Mouse (Mus musculus) embryonic facial prominence, embryonic 15.5 days (tissue): ENCODE measurements around the gene Ptger1. TPM values are rescaled to one million over a fixed set of nuclear protein-coding genes. Genes with fewer than 3 reads are reported as not detected.

Experiments used
- ATAC-seq: fragments of 200-750 bp; cut with Nextera tagmentation; 2 replicates; pipeline ENCODE4 v1.8.0; 2017; ENCODE audit warnings: low read depth, moderate TSS enrichment; ENCODE audit not compliant: insufficient number of reproducible peaks, low FRiP score, low TSS enrichment
- H3K27ac ChIP-seq: fragments of 300-500 bp; sonication (generic); replicated peaks from 2 replicates; pipeline ENCODE4 v1.5.1; 2015; ENCODE audit warnings: mild to moderate bottlenecking, inconsistent platforms
- H3K27me3 ChIP-seq: fragments of 300-500 bp; sonication (generic); 2 replicates; pipeline ENCODE4 v1.6.1; 2015; ENCODE audit warnings: inconsistent platforms
- H3K36me3 ChIP-seq: fragments of 300-500 bp; sonication (generic); 2 replicates; pipeline ENCODE4 v1.6.1; 2015; ENCODE audit warnings: mild to moderate bottlenecking, inconsistent platforms
- H3K4me1 ChIP-seq: fragments of 300-500 bp; sonication (generic); 2 replicates; pipeline ENCODE4 v1.6.1; 2015; ENCODE audit warnings: inconsistent platforms
- H3K4me2 ChIP-seq: fragments of 300-500 bp; sonication (generic); replicated peaks from 2 replicates; pipeline ENCODE4 v1.6.1; 2015; ENCODE audit warnings: mild to moderate bottlenecking, inconsistent platforms
- H3K4me3 ChIP-seq: fragments of 300-500 bp; sonication (generic); replicated peaks from 2 replicates; pipeline ENCODE4 v1.5.1; 2015; ENCODE audit warnings: mild to moderate bottlenecking, inconsistent platforms
- H3K9ac ChIP-seq: fragments of 300-500 bp; sonication (generic); 2 replicates; pipeline ENCODE4 v1.6.1; 2015; ENCODE audit warnings: inconsistent platforms
- H3K9me3 ChIP-seq: fragments of 300-500 bp; sonication (generic); replicated peaks from 2 replicates; pipeline ENCODE4 v1.6.1; 2016; ENCODE audit warnings: inconsistent platforms
- WGBS: fragments of 180-500 bp; shearing (Covaris S2); methylation state at CpG from one replicate; pipeline ENCODE4 v1.1.7; 2015; 5-methylcytosine and 5-hydroxymethylcytosine counted together
- polyA plus RNA-seq: library from polyadenylated mRNA; unstranded; fragments of >200 nt; fragmentation: Nextera tagmentation; extraction: Ambion mirVana; gene quantifications from 2 replicates; pipeline ENCODE4 v1.2.1, GENCODE M21; 2015

The Ptger1 gene
- polyA plus RNA-seq, 1 experiment from 2014 or later = 1.4 TPM

GRCm38 (mm10) chr8:83672936-83673335 is 6.5 kb downstream of the Ptger1 start:
- Histone ChIP-seq H3K4me3 (no peak overlapping the region), H3K9me3 (no peaks in the 10 kb centered on the region), H3K4me1 (peaks cover 13% of the 10 kb centered on the region), H3K9ac (no peak overlapping the region), H3K27ac (no peak overlapping the region), H3K4me2 (no peak overlapping the region), H3K27me3 (no peaks in the 10 kb centered on the region), H3K36me3 (peaks cover 53% of the 10 kb centered on the region)
- no peak for ATAC-seq
- 49% methylated on average over 5 of the region's 5 CpGs for WGBS

- Histone ChIP-seq H3K27ac (no peak overlapping the region), H3K9me3 (no peaks in the 10 kb centered on the region), H3K4me2 (no peak overlapping the region), H3K4me1 (no peaks in the 10 kb centered on the region), H3K9ac (no peak overlapping the region), H3K27me3 (no peaks in the 10 kb centered on the region), H3K4me3 (no peak overlapping the region), H3K36me3 (peaks cover 66% of the 10 kb centered on the region)
- no peak for ATAC-seq
- 91% methylated on average over 5 of the region's 5 CpGs for whole genome bisulfite sequencing
Measured at GRCm38 (mm10) chr8:83674497-83674896, 8.0 kb downstream of the Ptger1 start.

GRCm38 (mm10) chr8:83679866-83680265 is 13.4 kb downstream of the Ptger1 start:
- Histone ChIP-seq H3K4me1 (peaks cover 16% of the 10 kb centered on the region), H3K9ac (no peak overlapping the region), H3K4me2 (no peak overlapping the region), H3K27ac (no peak overlapping the region), H3K4me3 (no peak overlapping the region), H3K36me3 (peaks cover 54% of the 10 kb centered on the region), H3K9me3 (no peaks in the 10 kb centered on the region), H3K27me3 (no peaks in the 10 kb centered on the region)
- 80% methylated on average over 12 of the region's 12 CpGs for WGBS
- no peak for ATAC-seq

GRCm38 (mm10) chr8:83680603-83681002 is 14.1 kb downstream of the Ptger1 start:
- H3K9ac ChIP-seq = no peak overlapping the region
- ATAC-seq = no peak
- H3K36me3 ChIP-seq = peaks cover 59% of the 10 kb centered on the region

GRCm38 (mm10) chr8:83681099-83681498 is 14.6 kb downstream of the Ptger1 start:
- Histone ChIP-seq H3K4me1 (peaks cover 16% of the 10 kb centered on the region), H3K4me2 (no peak overlapping the region), H3K27me3 (no peaks in the 10 kb centered on the region), H3K27ac (peak overlapping the region; percentile 85), H3K9ac (no peak overlapping the region), H3K9me3 (no peaks in the 10 kb centered on the region), H3K4me3 (no peak overlapping the region), H3K36me3 (peaks cover 64% of the 10 kb centered on the region)
- 0 out of 2 replicates have a peak, but pooled peaks have one; percentile 40 for ATAC-seq
- 18% methylated on average over 6 of the region's 6 CpGs for WGBS

More at GRCm38 (mm10) chr8:83680603-83681002, 14.1 kb downstream of the Ptger1 start:
- Histone ChIP-seq H3K4me3 (no peak overlapping the region), H3K4me2 (no peak overlapping the region), H3K27ac (peak overlapping the region; percentile 85), H3K4me1 (peaks cover 16% of the 10 kb centered on the region), H3K27me3 (no peaks in the 10 kb centered on the region), H3K9me3 (no peaks in the 10 kb centered on the region)
- WGBS = 45% methylated on average over 5 of the region's 5 CpGs

GRCm38 (mm10) chr8:83684517-83684916 is 18.0 kb downstream of the Ptger1 start:
- ATAC-seq = no peak
- peaks cover 16% of the 10 kb centered on the region for H3K4me1 ChIP-seq
- H3K27ac ChIP-seq = no peak overlapping the region
- peaks cover 46% of the 10 kb centered on the region for H3K36me3 ChIP-seq
- H3K9ac ChIP-seq = no peak overlapping the region
- WGBS = 97% methylated on average over 9 of the region's 9 CpGs
- no peaks in the 10 kb centered on the region for H3K9me3 ChIP-seq
- H3K4me3 ChIP-seq = no peak overlapping the region
- no peaks in the 10 kb centered on the region for H3K27me3 ChIP-seq
- H3K4me2 ChIP-seq = no peak overlapping the region

- ATAC-seq = no peak
- Histone ChIP-seq H3K27ac (no peak overlapping the region), H3K36me3 (peaks cover 55% of the 10 kb centered on the region), H3K9ac (no peak overlapping the region), H3K4me3 (no peak overlapping the region), H3K9me3 (no peaks in the 10 kb centered on the region), H3K27me3 (no peaks in the 10 kb centered on the region), H3K4me2 (no peak overlapping the region), H3K4me1 (peaks cover 6% of the 10 kb centered on the region; the same call in 1 of the 2 replicates)
- whole genome bisulfite sequencing = 91% methylated on average over 6 of the region's 6 CpGs
Measured at GRCm38 (mm10) chr8:83689264-83689663, 22.8 kb downstream of the Ptger1 start.

GRCm38 (mm10) chr8:83693609-83694236 is 27.2 kb downstream of the Ptger1 start:
- Histone ChIP-seq H3K4me1 (peaks cover 32% of the 10 kb centered on the region), H3K27ac (no peak overlapping the region), H3K9ac (no peak overlapping the region), H3K27me3 (no peaks in the 10 kb centered on the region), H3K36me3 (peaks cover 38% of the 10 kb centered on the region), H3K4me2 (no peak overlapping the region), H3K9me3 (no peaks in the 10 kb centered on the region), H3K4me3 (no peak overlapping the region)
- 76% methylated on average over 10 of the region's 10 CpGs for WGBS
- ATAC-seq = no peak

- peaks cover 32% of the 10 kb centered on the region for H3K4me1 ChIP-seq
- no peaks in the 10 kb centered on the region for H3K27me3 ChIP-seq
- no peak overlapping the region for H3K9ac ChIP-seq
- H3K27ac ChIP-seq = no peak overlapping the region
- H3K4me3 ChIP-seq = no peak overlapping the region
- peaks cover 33% of the 10 kb centered on the region for H3K36me3 ChIP-seq
- 83% methylated on average over 11 of the region's 11 CpGs for WGBS
- no peaks in the 10 kb centered on the region for H3K9me3 ChIP-seq
- ATAC-seq = no peak
- no peak overlapping the region for H3K4me2 ChIP-seq
Measured at GRCm38 (mm10) chr8:83694369-83695160, 28.1 kb downstream of the Ptger1 start.

GRCm38 (mm10) chr8:83695351-83696106 is 29.1 kb downstream of the Ptger1 start:
- no peak overlapping the region for H3K4me3 ChIP-seq
- H3K36me3 ChIP-seq = peaks cover 24% of the 10 kb centered on the region
- H3K9ac ChIP-seq = no peak overlapping the region
- H3K4me1 ChIP-seq = peaks cover 38% of the 10 kb centered on the region
- H3K27me3 ChIP-seq = no peaks in the 10 kb centered on the region
- no peaks in the 10 kb centered on the region for H3K9me3 ChIP-seq
- 82% methylated on average over 17 of the region's 17 CpGs for WGBS
- no peak for ATAC-seq
- H3K27ac ChIP-seq = no peak overlapping the region
- H3K4me2 ChIP-seq = no peak overlapping the region
